Mouse (Mus musculus) cerebellum, postnatal 25 days (tissue): ENCODE results near the gene Myf5.
A peak's percentile ranks its signal among the peaks of the same experiment; 100 is the strongest.

Experiments
- DNase-seq, 2 experiments: peaks; one replicate each; pipeline ENCODE4 v3.0.0; 2021; ENCODE audit warnings: mixed read lengths in 2 of 2

Gene Myf5

DNA sequence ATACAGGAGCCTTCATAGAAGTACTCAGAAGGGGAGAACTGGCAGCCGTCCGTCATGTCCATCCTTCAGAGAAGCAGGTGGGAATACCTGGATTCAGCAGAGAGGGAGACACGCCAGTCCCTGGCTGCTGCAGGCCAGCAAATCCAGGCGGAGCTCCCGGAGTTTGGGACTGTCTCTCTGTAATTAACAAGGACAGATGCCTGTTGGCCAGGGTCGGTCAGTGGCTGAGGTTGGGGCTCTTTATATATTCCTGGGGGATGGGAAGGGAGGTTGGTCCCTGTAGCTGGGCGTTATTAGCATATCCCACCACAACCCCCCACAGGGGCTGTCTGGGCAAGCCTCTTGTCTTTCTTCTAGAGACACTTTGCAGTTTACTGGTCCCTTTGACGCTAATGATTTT lies at the start of gene Myf5:
TSS of gene Myf5 (minus strand) at position 265 of the 400 bp plus-strand sequence.
- DNase-seq, result no peak

DNA sequence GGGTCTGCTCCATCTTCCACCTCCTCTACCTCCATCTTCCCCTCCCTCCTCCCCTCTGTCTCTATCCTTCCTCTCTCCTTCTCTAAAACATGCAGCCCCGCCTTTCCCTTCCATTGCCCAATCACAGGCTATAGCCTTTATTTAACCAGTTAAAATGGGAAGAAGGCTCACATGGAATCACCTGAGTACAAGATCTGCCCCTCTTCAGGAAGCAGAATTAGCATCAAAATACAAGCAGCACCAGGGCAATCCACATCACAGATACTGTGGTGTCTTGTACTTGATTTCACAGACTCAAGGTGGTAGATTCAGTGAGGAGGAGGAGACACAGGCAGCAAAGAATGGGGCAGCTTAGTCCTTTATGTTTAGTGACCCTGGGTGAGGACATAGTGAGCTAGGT lies 42.8 kb upstream of the Myf5 start:
- no peak for DNase-seq

DNA sequence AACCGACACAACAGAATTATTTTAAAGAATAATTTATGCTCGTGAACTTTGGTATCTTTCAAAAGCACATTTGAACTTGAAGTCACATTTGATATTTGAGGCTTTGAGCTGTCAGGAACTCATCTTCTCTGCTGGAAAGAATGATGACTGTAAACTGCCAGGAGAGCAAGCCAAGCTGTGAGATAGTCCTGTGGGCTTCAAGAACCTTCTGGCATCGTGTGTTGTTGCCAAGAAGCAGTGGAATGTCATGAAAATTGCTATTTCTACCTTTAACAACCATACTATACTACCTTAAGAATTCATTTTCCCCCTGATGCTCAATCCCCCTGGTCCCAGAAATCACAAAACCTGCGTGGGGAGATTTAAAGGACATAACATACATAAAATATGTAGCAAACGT lies 33.3 kb upstream of the Myf5 start:
- peak; percentile 11 to 38 for DNase-seq

DNA sequence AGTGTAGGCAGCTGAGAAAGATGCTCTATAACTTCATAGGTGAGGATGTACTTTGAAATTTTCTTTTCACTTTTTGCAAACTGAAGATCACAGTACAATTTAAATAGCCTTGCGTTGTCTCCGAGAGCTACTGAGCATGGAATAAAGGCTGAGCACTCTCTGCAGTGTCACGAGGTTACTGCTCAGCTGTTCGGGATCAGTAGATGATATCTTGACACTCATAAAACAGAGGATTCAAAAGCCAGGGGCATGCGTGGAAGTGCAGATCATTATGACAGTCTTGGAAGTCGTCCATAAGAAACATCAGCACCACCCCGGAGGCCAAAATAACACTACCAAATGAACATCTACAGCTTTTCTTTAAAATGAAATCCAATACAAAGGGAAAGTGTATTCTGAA lies 30.7 kb upstream of the Myf5 start:
- no peak for DNase-seq

DNA sequence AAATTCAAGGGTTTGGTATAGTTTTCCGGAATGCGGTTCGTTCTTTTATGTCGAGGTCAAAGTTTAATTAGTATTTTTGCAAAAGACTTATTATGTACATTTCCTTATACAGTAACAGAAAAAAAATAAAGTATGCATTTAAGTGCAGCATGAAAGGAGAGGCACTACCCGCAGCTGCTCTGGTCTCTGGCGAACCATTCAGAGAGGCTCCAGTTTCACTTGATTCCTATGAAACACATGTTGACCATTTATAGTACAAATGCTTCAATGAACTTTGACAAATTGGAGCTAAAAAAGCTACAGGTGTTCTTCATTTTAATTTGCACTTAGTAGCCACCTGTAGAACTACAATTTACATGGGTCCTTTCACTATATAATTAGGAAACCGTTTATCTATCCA lies 28.8 kb upstream of the Myf5 start:
- no peak for DNase-seq

DNA sequence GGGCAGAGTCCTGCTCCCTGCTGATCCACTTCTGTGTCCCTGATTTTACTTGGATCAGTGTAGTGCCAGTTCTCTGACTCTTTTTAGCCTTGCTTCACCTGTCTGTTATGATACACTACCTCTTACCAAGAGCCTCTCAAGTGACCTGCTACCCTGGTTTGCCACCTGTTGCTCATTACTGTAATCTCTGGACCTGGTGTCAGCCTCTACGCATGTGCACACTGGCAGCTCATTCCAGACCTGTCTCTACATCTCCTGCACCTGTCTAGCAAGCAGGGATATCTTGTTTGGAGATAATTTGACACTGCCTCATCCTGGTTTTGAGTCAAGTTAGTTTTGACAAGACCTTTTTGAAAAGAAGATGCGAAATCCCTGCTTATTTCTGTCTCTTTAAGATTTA lies 20.5 kb upstream of the Myf5 start:
- no peak for DNase-seq

DNA sequence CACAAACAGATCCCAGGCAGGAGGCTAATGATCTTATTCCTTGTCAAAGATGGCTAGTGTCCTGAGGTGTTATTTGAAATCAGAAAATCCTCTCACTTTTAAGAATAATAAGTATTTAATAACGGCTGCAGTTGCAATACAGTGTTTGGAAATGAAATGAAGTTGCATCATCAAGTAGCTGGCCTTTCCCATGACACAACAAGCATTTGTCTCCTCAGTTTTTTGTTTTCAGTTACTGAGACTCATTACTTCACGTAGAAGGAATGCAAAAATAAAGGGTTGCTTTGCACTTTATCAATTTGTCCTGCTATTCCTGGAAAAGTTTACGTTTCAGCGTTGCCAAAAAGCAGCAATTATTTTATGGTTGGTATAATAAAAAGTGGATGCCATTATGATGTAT lies 17.5 kb upstream of the Myf5 start:
- DNase-seq, result no peak

DNA sequence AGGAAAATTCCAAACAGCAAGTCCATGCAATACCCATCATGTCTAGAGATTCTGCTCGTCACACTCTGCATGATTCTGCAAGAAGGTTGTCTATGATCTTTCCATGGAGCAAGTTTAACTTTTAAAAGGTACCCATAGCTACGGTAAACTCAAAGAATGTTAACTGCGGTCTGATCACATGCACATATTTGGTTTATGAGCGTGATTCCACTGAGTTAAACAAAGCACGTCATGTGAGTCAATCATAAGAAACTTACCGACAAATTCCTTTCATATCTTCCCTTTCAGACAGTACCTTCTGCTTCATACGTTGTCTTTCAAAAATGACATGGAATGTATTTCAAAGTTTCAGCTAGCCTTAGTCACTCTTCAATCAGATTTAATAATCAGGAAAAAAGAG lies 16.3 kb upstream of the Myf5 start:
- DNase-seq, result no peak

DNA sequence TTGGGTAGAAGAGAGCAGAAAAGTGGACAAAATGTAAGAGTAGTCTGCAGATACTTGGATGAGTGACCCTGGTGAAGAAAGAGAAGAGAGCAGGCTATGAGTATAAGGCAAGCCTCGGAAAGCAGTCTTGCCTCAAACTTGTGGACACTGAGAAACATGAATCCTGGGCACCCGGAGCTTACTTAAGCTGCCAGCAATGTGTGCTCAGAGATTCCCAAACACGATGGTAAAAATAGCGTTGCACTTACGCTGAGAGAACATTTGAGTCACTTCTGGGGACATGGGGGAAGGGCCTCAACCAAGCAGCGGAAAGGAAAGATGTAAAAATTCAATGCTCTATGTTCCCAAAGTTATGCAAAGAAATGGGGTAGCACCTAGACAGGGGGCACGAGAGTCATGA lies 13.7 kb upstream of the Myf5 start:
- no peak for DNase-seq

DNA sequence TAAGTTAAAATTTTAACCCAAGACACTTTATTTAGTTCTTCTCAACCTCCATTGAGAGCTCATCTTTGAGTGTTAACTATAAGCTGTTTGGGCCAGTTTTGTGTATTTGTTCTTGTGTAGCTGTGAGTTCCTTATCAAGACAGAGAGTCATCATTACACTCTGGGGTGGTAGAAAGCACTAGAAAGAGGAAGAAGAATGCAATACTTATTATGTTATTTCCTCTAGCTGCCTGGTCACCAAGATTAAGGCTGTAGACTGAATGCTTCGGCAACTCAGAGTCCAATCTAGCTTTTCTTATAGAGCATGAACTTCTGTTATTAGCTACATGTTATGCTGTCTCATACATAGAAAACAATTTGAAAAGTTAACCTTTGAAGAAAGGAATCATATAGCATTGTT lies 10.5 kb upstream of the Myf5 start:
- DNase-seq, result no peak

DNA sequence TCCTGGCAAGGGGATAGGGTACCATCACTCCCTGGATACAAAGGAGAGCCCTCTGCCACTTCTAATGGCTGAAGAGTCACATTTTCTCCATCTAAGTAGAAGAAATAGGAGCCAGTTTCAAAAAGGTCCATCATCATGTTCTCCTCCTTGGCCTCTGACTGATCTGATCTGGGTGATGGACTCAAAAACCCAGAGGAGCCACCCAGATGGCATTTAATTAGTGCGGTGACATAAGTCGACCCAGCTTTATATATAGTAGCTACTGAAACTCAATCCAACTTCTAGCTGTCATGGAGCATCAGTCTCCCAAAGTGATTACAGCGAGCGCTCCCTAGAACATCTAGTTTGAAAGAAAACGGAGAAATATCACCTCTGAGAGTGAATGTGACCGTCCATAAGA lies 8.6 kb upstream of the Myf5 start, which contains the start of gene Myf6:
TSS of gene Myf6 (minus strand) at position 170 of the 400 bp plus-strand sequence.
- no peak for DNase-seq

DNA sequence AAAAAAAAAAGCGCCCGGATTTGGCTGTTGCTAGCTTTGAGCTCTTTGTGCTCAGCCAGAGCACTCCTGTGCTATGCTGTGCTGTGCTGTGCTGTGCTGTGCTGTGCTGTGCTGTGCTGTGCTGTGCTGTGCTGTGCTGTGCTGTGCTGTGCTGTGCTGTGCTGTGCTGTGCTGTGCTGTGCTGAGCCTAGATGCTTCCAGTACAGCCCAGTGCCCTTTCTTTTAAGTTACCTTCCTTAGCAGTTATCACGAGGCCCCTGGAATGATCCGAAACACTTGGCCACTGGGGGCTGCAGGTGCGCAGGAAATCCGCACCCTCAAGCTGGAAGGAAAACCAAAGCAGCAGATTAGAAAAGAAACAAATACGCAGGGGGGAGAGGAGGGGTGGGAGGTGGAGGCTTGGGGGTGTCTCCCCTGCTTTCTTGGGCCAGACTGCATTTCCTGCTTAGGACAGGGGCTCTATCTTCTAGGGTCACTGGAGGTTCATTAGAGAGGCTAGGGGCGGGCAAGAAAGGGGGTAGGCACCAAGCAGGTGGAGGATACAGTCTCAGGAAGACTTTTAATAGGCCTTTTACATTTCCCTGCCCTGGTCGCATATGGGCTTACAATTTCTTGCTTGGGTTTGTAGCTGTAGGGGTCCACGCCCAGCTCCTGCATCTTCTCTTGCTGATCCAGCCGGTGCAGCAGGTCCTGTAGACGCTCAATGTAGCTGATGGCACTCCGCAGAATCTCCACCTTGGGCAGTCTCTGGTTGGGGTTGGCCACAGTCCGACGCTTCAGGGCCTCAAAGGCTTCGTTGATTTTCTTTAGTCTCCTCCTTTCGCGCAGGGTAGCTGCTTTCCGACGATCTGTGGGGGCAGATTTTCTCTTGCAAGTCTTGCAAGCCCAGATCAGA lies 7.9 kb upstream of the Myf5 start:
- DNase-seq, result no peak

DNA sequence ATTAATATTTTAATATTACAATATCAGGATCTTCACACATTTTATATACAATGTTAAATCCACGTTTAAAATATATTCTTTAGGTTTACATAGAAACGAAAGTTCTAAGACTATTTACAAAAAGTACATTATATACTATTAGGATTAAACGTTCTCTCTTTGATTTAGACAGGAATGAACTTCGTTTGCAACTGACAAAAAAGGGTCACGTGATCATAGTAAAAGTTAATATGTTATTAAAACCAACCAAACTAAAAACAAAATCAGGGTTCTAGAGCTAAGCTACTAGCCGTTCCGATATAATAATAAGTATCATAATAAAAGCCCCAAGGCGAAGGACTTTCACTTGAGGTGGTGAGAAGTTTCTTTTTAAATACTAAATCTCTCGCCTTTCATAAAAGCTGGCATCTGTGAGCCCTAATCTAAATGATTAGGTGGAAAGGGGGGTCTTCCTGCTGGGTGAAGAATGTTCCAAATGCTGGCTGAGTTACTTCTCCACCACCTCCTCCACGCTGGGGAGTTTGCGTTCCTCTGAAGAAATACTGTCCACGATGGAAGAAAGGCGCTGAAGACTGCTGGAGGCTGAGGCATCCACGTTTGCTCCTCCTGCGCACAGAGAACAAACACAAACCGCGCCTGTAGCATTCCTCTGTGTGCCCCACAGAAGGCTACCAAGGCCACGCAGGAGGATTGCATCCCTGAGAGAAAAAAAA lies 7.1 kb upstream of the Myf5 start:
- peak in 1 of 2 experiments; percentile 11 for DNase-seq

DNA sequence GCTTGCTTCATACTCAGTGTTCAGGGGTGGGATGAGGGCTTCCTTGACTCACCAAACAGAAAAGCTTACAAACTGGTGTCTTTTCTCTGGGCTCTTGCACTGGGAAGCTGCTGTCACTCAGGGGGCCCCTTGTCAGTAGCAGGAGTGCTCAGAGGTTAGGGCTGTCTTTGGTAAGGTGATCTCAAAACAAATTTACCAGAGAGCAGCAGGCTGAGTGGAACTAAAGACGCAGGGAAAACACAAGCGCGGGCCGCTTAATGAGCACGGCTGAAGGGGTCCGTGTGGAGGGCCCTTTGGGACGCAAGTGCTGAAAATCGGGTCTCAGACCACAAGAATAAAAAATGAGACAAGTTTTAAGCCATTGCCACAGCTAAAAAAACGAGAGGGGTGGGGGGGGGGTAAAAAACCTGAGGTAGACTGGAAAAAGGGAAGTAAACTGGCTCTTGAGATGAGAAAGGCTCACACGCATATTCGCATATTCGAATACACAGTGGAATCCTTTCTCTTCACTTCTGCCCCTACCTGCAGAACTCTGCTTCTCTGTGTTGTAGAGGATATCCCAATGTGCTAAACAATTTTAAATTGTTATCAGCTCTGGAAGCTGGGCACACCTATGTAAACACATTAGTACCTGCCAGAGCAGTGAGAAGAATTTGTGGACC lies 2.9 kb upstream of the Myf5 start:
- no peak for DNase-seq

DNA sequence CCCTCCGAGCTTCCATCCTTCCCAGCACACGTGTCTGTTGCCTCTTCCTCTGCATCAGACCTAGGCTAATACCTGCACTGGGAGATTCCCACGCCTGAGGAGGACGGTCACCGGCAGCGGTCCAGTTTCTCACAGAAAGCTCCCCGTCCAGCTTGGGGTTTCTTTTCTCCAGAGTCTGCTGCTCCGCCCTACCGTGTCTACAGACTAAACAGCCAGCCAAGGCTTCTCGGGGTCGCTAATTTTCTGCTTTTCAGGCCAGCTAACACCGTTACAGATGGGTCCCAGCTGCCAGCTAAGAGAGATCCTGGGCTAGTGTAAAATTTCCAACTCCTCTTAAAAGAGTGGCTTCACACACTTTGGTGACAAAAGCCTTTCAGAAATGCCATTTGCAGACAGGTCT lies 836 bp upstream of the Myf5 start:
- DNase-seq, result no peak

DNA sequence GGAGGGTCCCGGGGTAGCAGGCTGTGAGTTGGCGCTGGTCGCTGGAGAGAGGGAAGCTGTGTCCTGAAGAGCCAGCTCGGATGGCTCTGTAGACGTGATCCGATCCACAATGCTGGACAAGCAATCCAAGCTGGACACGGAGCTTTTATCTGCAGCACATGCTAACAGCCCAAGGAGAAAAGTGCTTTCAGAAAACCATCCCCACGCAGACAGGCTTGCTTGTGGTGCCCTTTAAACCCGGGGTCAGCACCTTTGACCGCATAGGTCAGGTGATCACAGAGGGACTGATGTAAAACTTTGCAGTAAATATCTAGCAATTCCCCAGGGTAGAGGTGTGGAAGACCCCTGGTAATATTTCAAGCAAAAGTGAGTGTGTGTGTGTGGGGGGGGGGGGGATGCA lies 1.9 kb downstream of the Myf5 start:
- DNase-seq, result no peak

DNA sequence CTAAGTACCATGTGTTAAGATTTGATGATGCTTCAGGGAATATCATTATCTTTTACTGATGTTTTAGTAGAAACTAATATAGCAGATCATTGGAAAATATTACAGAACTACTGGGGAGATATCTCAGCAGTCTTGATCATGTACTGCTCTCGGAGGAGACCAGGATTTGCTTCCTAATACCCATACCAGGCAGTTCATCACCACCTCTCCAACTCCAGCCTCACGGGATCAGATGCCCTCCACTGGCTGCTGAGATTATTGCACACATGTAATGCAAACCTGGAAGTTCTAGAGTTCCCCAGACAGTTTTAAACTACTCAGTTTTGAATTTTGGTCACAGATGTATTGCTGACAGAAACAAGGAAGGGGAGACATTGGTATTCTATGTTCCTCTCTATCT lies 12.4 kb downstream of the Myf5 start:
- no peak for DNase-seq

DNA sequence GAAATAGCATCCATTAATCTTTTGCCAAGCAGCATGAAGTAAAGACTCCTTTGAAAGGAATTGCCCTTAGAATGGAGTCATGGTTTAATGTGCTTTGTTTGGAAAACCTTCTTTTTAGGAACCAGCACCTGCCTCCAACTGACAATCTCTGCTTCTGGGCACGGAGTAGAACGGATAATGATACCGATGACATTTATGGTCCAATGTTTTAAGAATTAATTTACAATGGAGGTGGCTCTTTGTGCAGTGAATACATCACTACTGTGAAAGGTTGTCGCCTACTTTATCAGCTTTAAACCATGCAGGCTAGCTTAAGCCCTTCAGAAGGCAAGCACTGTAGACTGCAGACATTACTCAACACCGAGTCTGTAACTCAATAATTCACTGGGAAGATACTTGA lies 14.2 kb downstream of the Myf5 start:
- no peak for DNase-seq

DNA sequence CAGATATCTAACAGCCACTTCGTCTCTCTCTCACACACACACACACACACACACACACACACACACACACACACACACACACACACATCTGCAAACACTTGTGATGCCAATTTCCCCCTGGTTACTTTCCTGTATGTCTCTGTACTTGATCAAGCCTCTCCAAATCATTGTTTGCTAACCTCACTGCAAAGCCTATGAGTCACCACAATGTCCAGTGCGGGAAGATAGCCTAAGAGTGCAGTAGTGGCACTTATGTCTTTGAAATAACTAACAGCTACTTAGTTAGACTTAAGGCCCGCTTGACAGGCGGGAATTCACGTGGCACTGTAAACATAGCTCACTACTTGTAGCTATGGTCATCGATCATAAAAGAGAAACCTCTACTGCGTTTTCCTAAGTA lies 18.1 kb downstream of the Myf5 start:
- no peak for DNase-seq

DNA sequence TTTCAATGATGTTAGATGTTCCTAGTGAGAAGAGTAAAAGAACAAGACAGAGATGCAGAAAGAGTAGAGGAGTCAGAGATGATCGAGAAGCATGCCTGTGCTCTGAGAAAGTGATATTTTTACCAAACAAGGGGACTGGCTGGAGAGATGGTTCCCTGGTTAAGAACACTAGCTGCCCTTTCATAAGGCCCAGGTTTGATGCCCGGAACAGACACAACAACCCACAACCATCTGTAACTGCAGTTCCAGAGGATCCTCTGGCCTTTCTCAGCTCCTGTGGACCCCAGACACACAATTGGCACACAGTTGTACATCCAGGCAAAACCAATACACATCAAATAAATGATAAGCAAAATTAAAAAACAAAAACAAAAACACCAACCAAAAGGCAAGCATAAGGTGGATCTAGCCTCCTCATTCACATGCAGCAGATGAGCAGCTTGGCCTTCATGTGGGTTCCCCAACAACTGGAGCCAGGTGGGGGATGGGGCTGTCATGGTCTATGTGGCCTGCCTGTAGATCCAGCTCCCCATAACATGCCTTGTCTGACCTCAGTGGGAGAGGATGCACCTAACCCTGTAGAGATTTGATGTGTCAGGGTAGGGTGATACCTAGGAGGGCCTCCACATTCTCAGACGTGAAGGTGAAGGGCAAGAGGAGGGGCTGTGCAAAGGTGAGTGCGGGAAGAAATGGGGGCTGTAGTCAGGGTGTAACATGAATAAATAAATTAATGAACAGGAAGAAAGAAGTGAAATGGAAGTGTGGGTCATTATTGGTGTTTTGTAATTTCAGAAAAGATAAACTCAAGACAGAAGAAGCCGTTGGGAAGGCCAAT lies 36.2 kb downstream of the Myf5 start:
- no peak for DNase-seq

DNA sequence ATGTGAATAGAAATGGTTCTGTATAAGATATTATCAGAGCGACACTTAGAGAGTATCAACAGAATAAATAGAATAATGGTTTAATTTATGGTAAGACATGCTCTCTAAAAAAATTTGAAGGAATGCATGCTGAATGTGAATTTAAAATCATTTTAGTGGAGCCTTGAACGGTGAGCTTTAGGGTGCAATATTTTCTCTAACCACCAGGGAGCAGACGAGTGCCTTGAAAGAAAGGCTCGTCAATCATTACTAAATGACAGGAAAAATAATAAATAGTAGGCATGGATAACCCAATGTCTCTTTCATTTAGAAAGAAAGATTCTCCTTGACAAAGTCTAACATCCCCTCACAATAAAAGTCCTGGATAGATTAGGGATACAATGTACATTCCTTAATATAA lies 43.2 kb downstream of the Myf5 start:
- DNase-seq, result peak; percentile 22 to 56

DNA sequence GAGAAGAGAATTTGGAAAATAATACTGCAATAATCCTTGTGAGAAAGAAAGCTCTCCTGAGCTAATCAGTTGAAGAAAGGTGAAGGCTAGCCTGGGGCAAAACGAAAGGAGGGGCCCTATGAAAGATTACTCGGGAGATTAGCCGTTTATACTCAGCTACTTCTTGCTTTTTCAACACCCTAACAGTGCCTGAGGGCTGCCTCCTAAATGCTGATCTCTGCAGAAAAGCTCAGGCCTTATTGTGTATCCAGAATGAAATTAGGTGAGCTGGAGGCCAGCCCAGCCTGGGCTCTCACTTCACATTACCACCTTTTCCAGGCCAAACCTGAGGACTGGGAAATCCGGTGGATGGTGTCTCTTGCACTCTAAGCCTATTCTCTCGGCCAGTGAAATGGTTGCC lies 49.0 kb downstream of the Myf5 start:
- peak in 1 of 2 experiments; percentile 17 for DNase-seq
